ENCODE assay signal across 7 mouse cellular contexts in genomic region chr7:18891872-18892599, GRCm38 (mm10). TPM values are rescaled to one million over a fixed set of nuclear protein-coding genes. Genes with fewer than 3 reads are reported as not detected.
DNase-seq lines count a peak whose midpoint lies in the region; ATAC-seq lines count a peak whose summit lies in the region.

No protein-coding gene starts in this region.

- peak; percentile 75 for ATAC-seq in intestine, embryonic 16.5 days
- ATAC-seq in midbrain, embryonic 11.5 days (ENCODE audit: low FRiP score): peak; percentile 57

- DNase-seq in adrenal gland, adult 8-10 months: peak; percentile 70
- peak; percentile 75 for DNase-seq in embryo, embryonic 11.5 days (ENCODE audit: low read depth, low spot score)
- peak; percentile 70 to 73 for DNase-seq in gastrocnemius, postnatal 36 days
- peak; percentile 90 to 91 for DNase-seq in left cerebral cortex, postnatal 36 days (ENCODE audit: low spot score in 2 of 2)
- DNase-seq in midbrain, embryonic 11.5 days (ENCODE audit: low spot score, missing footprints): peak; percentile 98
- peak; percentile 39 for DNase-seq in skeletal muscle tissue, adult 2 months (ENCODE audit: low read depth, low spot score)

- no peak overlapping the region for H3K27ac ChIP-seq in intestine, embryonic 16.5 days (ENCODE audit: low read length)
- no peak overlapping the region for H3K27ac ChIP-seq in midbrain, embryonic 11.5 days (ENCODE audit: low read depth, low read length)

- 0 out of 2 replicates have a peak, but pooled peaks cover 2% of the 10 kb centered on the region for H3K36me3 ChIP-seq in intestine, embryonic 16.5 days (ENCODE audit: control insufficient read depth, insufficient read depth, low read length)
- H3K36me3 ChIP-seq in midbrain, embryonic 11.5 days (ENCODE audit: control insufficient read depth, insufficient read depth, low read length): no peaks in the 10 kb centered on the region

- 21% methylated on average over 33 of the region's 33 CpGs for WGBS in intestine, embryonic 16.5 days
- 21% methylated on average over 33 of the region's 33 CpGs for WGBS in midbrain, embryonic 11.5 days

- H3K9me3 ChIP-seq in intestine, embryonic 16.5 days (ENCODE audit: control insufficient read depth, low read length): no peaks in the 10 kb centered on the region
- H3K9me3 ChIP-seq in midbrain, embryonic 11.5 days (ENCODE audit: control insufficient read depth, low read length): no peaks in the 10 kb centered on the region

- intact Hi-C loops in gastrocnemius, postnatal 36 days (cut with DNase I): loop anchor here (5.0 kb wide), 1 partner anchor 115 kb away; no protein-coding TSS in a partner anchor
- intact Hi-C loops in left cerebral cortex, postnatal 36 days (cut with DNase I): loop anchor here (5.0 kb wide), 1 partner anchor 110 kb away; the partner anchor contains the start of gene Irf2bp1

- H3K4me1 ChIP-seq in intestine, embryonic 16.5 days (ENCODE audit: control insufficient read depth, insufficient read depth, low read length): peaks cover 22% of the 10 kb centered on the region
- H3K4me1 ChIP-seq in midbrain, embryonic 11.5 days (ENCODE audit: control insufficient read depth, insufficient read depth, low read length): peaks cover 16% of the 10 kb centered on the region

- H3K9ac ChIP-seq in intestine, embryonic 16.5 days (ENCODE audit: low read depth, low read length): peak overlapping the region; percentile 58
- peak overlapping the region; percentile 41; the same call in 1 of the 2 replicates for H3K9ac ChIP-seq in midbrain, embryonic 11.5 days (ENCODE audit: low read length)

- peak overlapping the region; percentile 80 for H3K4me2 ChIP-seq in intestine, embryonic 16.5 days (ENCODE audit: low read depth, low read length)
- H3K4me2 ChIP-seq in midbrain, embryonic 11.5 days: peak overlapping the region; percentile 57

- H3K4me3 ChIP-seq in intestine, embryonic 16.5 days (ENCODE audit: low read length): peak overlapping the region; percentile 42
- peak overlapping the region; percentile 26 for H3K4me3 ChIP-seq in midbrain, embryonic 11.5 days (ENCODE audit: low read depth, low read length)

- no peaks in the 10 kb centered on the region for H3K27me3 ChIP-seq in intestine, embryonic 16.5 days (replicated peaks; ENCODE audit: control insufficient read depth, insufficient read depth, low read length)
- peaks cover 12% of the 10 kb centered on the region for H3K27me3 ChIP-seq in midbrain, embryonic 11.5 days (ENCODE audit: control insufficient read depth, insufficient read depth, low read length)

RNA-seq across cellular contexts. Expression of gene Ccdc61, which starts 18.2 kb away (rescaled TPM):
- total RNA-seq in adrenal gland, adult 8-10 months (2022): 10 to 100 TPM; 12.6 to 18.4 (median 14.0) TPM
- total RNA-seq in gastrocnemius, postnatal 36 days (2021): 1 to 10 TPM; 5.2 to 6.1 TPM
- 23.7 and 24.7 TPM in 2 replicates for polyA plus RNA-seq in intestine, embryonic 16.5 days (2015; fragmentation: Nextera tagmentation; extraction: Ambion mirVana)
- total RNA-seq in left cerebral cortex, postnatal 36 days (2021): 10 to 100 TPM; 10.6 to 11.0 TPM
- polyA plus RNA-seq in midbrain, embryonic 11.5 days (2014; fragmentation: Nextera tagmentation; extraction: Ambion mirVana): 23.0 and 28.3 TPM in 2 replicates

RNA-seq across cellular contexts. Expression of gene Pglyrp1, which starts 20.9 kb away (rescaled TPM):
- 1 to 10 TPM; 1.3 to 2.8 (median 1.8) TPM for total RNA-seq in adrenal gland, adult 8-10 months (2022)
- 1 to 10 TPM in 1 of 2 experiments, under 1 TPM in 1; 0.99 to 1.3 TPM for total RNA-seq in gastrocnemius, postnatal 36 days (2021)
- polyA plus RNA-seq in intestine, embryonic 16.5 days (2015; fragmentation: Nextera tagmentation; extraction: Ambion mirVana): 101 and 106 TPM in 2 replicates
- total RNA-seq in left cerebral cortex, postnatal 36 days (2021): 10 to 100 TPM; 20.5 to 21.9 TPM
- polyA plus RNA-seq in midbrain, embryonic 11.5 days (2014; fragmentation: Nextera tagmentation; extraction: Ambion mirVana): 2.3 and 2.7 TPM in 2 replicates

RNA-seq across cellular contexts. Expression of gene Nova2, which starts 33.7 kb away (rescaled TPM):
- total RNA-seq in adrenal gland, adult 8-10 months (2022): 1 to 10 TPM; 5.6 to 9.2 (median 7.1) TPM
- total RNA-seq in gastrocnemius, postnatal 36 days (2021): 1 to 10 TPM; 1.7 to 1.8 TPM
- 0.34 and 0.40 TPM in 2 replicates for polyA plus RNA-seq in intestine, embryonic 16.5 days (2015; fragmentation: Nextera tagmentation; extraction: Ambion mirVana)
- total RNA-seq in left cerebral cortex, postnatal 36 days (2021): 10 to 100 TPM; 75.3 to 88.8 TPM
- 9.1 and 9.8 TPM in 2 replicates for polyA plus RNA-seq in midbrain, embryonic 11.5 days (2014; fragmentation: Nextera tagmentation; extraction: Ambion mirVana)

RNA-seq across cellular contexts. Expression of gene Mill2, which starts 52.3 kb away (rescaled TPM):
- total RNA-seq in adrenal gland, adult 8-10 months (2022): 10 to 100 TPM in 3 of 4 experiments, 1 to 10 TPM in 1; 8.5 to 12.4 (median 11.2) TPM
- total RNA-seq in gastrocnemius, postnatal 36 days (2021): 1 to 10 TPM; 1.8 to 2.1 TPM
- polyA plus RNA-seq in intestine, embryonic 16.5 days (2015; fragmentation: Nextera tagmentation; extraction: Ambion mirVana): 1.1 and 1.3 TPM in 2 replicates
- 1 to 10 TPM; 1.2 to 3.0 TPM for total RNA-seq in left cerebral cortex, postnatal 36 days (2021)
- polyA plus RNA-seq in midbrain, embryonic 11.5 days (2014; fragmentation: Nextera tagmentation; extraction: Ambion mirVana): 0.15 and 0.20 TPM in 2 replicates

Comparison
In these comparisons a context has a peak if more than half of its experiments do, and no peak if none do; other contexts are left out.
1. DNase-seq: peak in every context shown above with its lines; median percentile 98 in midbrain, embryonic 11.5 days; 90 in left cerebral cortex, postnatal 36 days; 75 in embryo, embryonic 11.5 days; 72 in gastrocnemius, postnatal 36 days; 70 in adrenal gland, adult 8-10 months; 39 in skeletal muscle tissue, adult 2 months.
2. RNA of gene Pglyrp1, which starts 20.9 kb away (total RNA-seq): 20.5 to 21.9 TPM in left cerebral cortex, postnatal 36 days; 1.3 to 2.8 TPM in adrenal gland, adult 8-10 months and 0.99 to 1.3 TPM in gastrocnemius, postnatal 36 days; every median in the first group is over 4 times any median in the second.
3. RNA of gene Nova2, which starts 33.7 kb away (total RNA-seq): 75.3 to 88.8 TPM in left cerebral cortex, postnatal 36 days; 5.6 to 9.2 TPM in adrenal gland, adult 8-10 months and 1.7 to 1.8 TPM in gastrocnemius, postnatal 36 days; every median in the first group is over 4 times any median in the second.